Mouse (Mus musculus) kidney, adult 2 months (tissue): ENCODE measurements around the gene Adad1. TPM values are rescaled to one million over a fixed set of nuclear protein-coding genes. Genes with fewer than 3 reads are reported as not detected.

Experiments used
- DNase-seq: peaks from one replicate; pipeline ENCODE4 v3.0.0; 2021
- H3K27ac ChIP-seq: fragments of 200-500 bp; 2 replicates; pipeline ENCODE4 v1.5.1; 2012; ENCODE audit warnings: low read depth, low read length, control low read depth, inconsistent platforms; ENCODE audit not compliant: insufficient read depth
- H3K27me3 ChIP-seq: fragments of 200-500 bp; replicated peaks from 2 replicates; pipeline ENCODE4 v1.6.1; 2012; ENCODE audit warnings: mild to moderate bottlenecking, moderate library complexity, low read length, inconsistent platforms; ENCODE audit not compliant: control insufficient read depth, insufficient read depth
- H3K36me3 ChIP-seq: fragments of 200-500 bp; 2 replicates; pipeline ENCODE4 v1.6.1; 2012; ENCODE audit warnings: mild to moderate bottlenecking, moderate library complexity, low read length, inconsistent platforms; ENCODE audit not compliant: control insufficient read depth, insufficient read depth
- H3K4me1 ChIP-seq: fragments of 200-500 bp; 2 replicates; pipeline ENCODE4 v1.6.1; 2011; ENCODE audit warnings: low read length; ENCODE audit not compliant: control insufficient read depth, insufficient read depth
- H3K4me3 ChIP-seq: fragments of 200-500 bp; 2 replicates; pipeline ENCODE4 v1.5.1; 2011; ENCODE audit warnings: mild to moderate bottlenecking, low read depth, low read length, control low read depth; ENCODE audit not compliant: insufficient read depth
- CTCF ChIP-seq: fragments of 200-500 bp; conservative IDR thresholded peaks from 2 replicates; pipeline ENCODE4 v1.5.1; 2011; ENCODE audit warnings: low read depth, mild to moderate bottlenecking, control low read depth, low read length, moderate library complexity, mixed read lengths; ENCODE audit not compliant: insufficient read depth, insufficient read length
- POLR2A ChIP-seq: fragments of 200-500 bp; IDR thresholded peaks from one replicate; pipeline ENCODE4 v1.6.1; 2011; ENCODE audit warnings: low read depth, low read length, control low read depth
- WGBS: fragments of 180-500 bp; shearing (Covaris S2); methylation state at CpG from one replicate; pipeline ENCODE4 v1.1.7; 2018; 5-methylcytosine and 5-hydroxymethylcytosine counted together
- polyA plus RNA-seq: library from polyadenylated mRNA; depleted of rRNA; stranded (reverse); fragments of >200 nt; gene quantifications from 2 replicates; pipeline ENCODE4 v1.2.3, GENCODE M21; 2012; rRNA removed

Adad1 gene
- not detected in 2 replicates for polyA plus RNA-seq

GRCm38 (mm10) chr3:37063406-37063805 lies at the start of gene Adad1:
Gene Adad1, plus strand, starts transcription at chr3:37063527.
- no peaks in the 10 kb centered on the region; the same call in 1 of the 2 replicates for H3K27me3 ChIP-seq
- no peak for DNase-seq
- 57% methylated on average over 39 of the region's 39 CpGs for WGBS
- TF ChIP-seq CTCF (no peak), POLR2A (no peak)
- H3K27ac ChIP-seq = no peak within 1 kb of the TSS
- no peaks in the 10 kb centered on the region for H3K4me1 ChIP-seq
- H3K36me3 ChIP-seq = no peaks in the 10 kb centered on the region
- 0 out of 2 replicates have a peak within 1 kb of the TSS, but pooled peaks have one; percentile 10 for H3K4me3 ChIP-seq

GRCm38 (mm10) chr3:37037979-37038378 lies 25.3 kb upstream of the Adad1 start:
- no peak overlapping the region for H3K4me3 ChIP-seq
- no peaks in the 10 kb centered on the region for H3K4me1 ChIP-seq
- no peak for DNase-seq
- H3K27ac ChIP-seq = no peak overlapping the region
- no peaks in the 10 kb centered on the region for H3K27me3 ChIP-seq
- peaks cover 15% of the 10 kb centered on the region for H3K36me3 ChIP-seq
- 90% methylated on average over 2 of the region's 2 CpGs for WGBS
- TF ChIP-seq POLR2A (no peak), CTCF (no peak)

- DNase-seq = peak; percentile 52
- Histone ChIP-seq H3K27me3 (no peaks in the 10 kb centered on the region), H3K27ac (no peak overlapping the region), H3K4me3 (no peak overlapping the region), H3K36me3 (peaks cover 15% of the 10 kb centered on the region), H3K4me1 (no peaks in the 10 kb centered on the region)
- TF ChIP-seq POLR2A (no peak), CTCF (no peak)
These were observed 23.5 kb upstream of the Adad1 start for GRCm38 (mm10) chr3:37039811-37040210.

- H3K4me3 ChIP-seq = no peak overlapping the region
- WGBS = 92% methylated on average over 1 of the region's 1 CpGs
- no peak overlapping the region for H3K27ac ChIP-seq
- no peaks in the 10 kb centered on the region for H3K27me3 ChIP-seq
- no peak for TF ChIP-seq CTCF
- no peak for TF ChIP-seq POLR2A
- DNase-seq = no peak
- H3K36me3 ChIP-seq = peaks cover 2% of the 10 kb centered on the region
- no peaks in the 10 kb centered on the region for H3K4me1 ChIP-seq
These were observed 11.8 kb upstream of the Adad1 start for GRCm38 (mm10) chr3:37051491-37051890.

GRCm38 (mm10) chr3:37073211-37073610 lies 9.9 kb downstream of the Adad1 start:
- Histone ChIP-seq H3K27me3 (no peaks in the 10 kb centered on the region), H3K4me3 (no peak overlapping the region), H3K27ac (no peak overlapping the region), H3K4me1 (no peaks in the 10 kb centered on the region), H3K36me3 (no peaks in the 10 kb centered on the region)
- DNase-seq = peak; percentile 75
- TF ChIP-seq CTCF = peak; percentile 64
- TF ChIP-seq POLR2A = no peak

GRCm38 (mm10) chr3:37084860-37085259 lies 21.5 kb downstream of the Adad1 start:
- H3K36me3 ChIP-seq = no peaks in the 10 kb centered on the region
- H3K27me3 ChIP-seq = no peaks in the 10 kb centered on the region
- no peak for DNase-seq
- 78% methylated on average over 4 of the region's 4 CpGs for WGBS
- TF ChIP-seq POLR2A (no peak), CTCF (no peak)
- no peak overlapping the region for H3K4me3 ChIP-seq
- H3K27ac ChIP-seq = no peak overlapping the region
- H3K4me1 ChIP-seq = no peaks in the 10 kb centered on the region

- Histone ChIP-seq H3K27ac (no peak overlapping the region), H3K36me3 (no peaks in the 10 kb centered on the region), H3K4me1 (no peaks in the 10 kb centered on the region), H3K27me3 (no peaks in the 10 kb centered on the region), H3K4me3 (no peak overlapping the region)
- TF ChIP-seq CTCF = no peak
- TF ChIP-seq POLR2A = no peak
- no peak for DNase-seq
These were observed 27.4 kb downstream of the Adad1 start for GRCm38 (mm10) chr3:37090721-37091120.

GRCm38 (mm10) chr3:37125655-37126054 lies 62.3 kb downstream of the Adad1 start, which contains the start of gene Il2:
Gene Il2, minus strand, starts transcription at chr3:37125959.
- WGBS = 66% methylated on average over 4 of the region's 4 CpGs

More at GRCm38 (mm10) chr3:37125655-37126054, 62.3 kb downstream of the Adad1 start, which contains the start of gene Il2:
- Histone ChIP-seq H3K4me1 (no peaks in the 10 kb centered on the region), H3K27me3 (no peaks in the 10 kb centered on the region), H3K36me3 (no peaks in the 10 kb centered on the region), H3K4me3 (no peak within 1 kb of the TSS), H3K27ac (no peak within 1 kb of the TSS)
- no peak for DNase-seq
- TF ChIP-seq CTCF (no peak), POLR2A (no peak)
